Mouse (Mus musculus): ENCODE measurements at regions not wholly inside any gene's neighbourhood (a gene's known extent, or its start where the extent isn't known, plus 50 kb on each side); places are given as distances from the start of the nearest gene placed in this dataset.
A peak's percentile ranks its signal among the peaks of the same experiment; 100 is the strongest.

DNA sequence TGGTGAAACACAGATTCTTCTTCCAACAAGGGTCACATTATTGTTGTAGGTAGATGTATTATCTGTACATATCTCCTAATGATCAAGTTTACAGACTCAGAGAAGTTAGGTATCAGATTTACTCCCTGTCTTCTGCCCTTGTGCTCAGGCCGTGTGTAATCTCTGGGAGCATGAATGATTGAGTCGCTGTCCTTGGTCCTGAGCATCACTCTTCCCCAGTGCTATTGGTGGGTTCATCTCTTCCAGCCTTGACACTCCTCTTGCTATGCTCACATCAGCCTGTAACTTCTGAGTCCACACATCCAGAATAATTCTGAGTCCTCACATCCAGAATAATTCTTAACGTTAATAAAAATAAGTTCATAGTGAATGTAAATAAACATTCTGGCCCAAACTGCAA is 295.6 kb downstream of the Basp1 start:
- no peak for ATAC-seq

DNA sequence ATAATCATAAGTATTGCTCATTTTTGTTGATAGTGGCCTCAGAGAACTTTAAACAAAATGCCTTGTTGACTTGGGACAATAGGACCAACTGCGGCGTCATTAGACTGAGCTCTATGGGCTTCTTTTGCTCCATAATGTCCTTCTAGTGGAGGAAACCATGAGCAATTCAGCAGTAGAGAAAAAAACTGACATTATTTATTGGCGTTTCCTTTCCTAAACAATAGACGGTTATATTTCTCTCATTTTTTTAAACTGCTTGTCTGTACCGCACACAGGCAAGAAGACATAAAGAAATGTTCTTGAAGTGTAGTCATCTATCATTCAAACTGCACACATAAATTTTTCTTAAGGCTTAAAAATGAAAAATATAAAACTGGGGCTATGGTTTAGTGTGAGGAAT is 310.8 kb downstream of the Basp1 start:
- ATAC-seq = no peak

DNA sequence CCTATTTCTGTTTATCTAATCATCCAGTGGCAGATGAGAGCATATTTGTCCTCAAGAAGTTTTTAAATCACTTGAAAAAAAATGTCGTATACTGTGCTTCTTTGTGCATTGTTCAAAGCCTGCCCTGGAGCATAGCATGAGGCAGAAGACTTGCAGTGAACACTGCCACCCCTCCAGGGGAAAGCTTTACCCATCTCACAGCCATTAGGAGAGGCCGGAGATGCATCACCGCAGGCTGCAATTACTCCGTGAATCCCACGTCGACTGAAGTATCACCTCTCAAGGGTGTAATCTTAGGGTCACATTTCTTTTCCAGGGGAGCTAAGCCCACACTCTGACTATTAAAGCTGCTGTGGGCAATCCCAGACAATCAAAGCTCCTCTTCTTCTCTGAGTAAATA is 319.8 kb downstream of the Basp1 start:
- no peak for ATAC-seq

- no peak for ATAC-seq
Observed at GRCm38 (mm10) chr15:25069701-25070100, 343.9 kb downstream of the Basp1 start.

DNA sequence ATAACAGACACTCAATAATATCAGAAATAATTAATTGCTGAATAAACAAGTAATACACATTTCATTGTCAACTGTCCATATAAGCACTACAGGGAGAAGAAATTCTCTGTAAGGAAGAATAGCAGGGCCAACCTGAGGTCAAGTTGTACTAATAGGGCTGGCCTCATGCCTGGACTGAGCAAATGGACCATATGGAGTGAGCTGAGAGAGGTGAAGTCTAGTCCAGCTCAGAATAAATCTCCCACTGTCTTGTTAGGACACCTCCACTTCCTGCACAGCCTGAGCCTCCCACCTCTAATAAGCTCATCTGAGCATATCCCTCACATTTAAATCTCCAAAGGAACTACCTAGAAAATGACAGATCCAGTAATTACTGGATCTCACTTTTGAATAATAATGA is 354.2 kb downstream of the Basp1 start:
- no peak for ATAC-seq

GRCm38 (mm10) chr15:25047875-25048274 is 365.7 kb downstream of the Basp1 start:
- ATAC-seq = peak; percentile 53

DNA sequence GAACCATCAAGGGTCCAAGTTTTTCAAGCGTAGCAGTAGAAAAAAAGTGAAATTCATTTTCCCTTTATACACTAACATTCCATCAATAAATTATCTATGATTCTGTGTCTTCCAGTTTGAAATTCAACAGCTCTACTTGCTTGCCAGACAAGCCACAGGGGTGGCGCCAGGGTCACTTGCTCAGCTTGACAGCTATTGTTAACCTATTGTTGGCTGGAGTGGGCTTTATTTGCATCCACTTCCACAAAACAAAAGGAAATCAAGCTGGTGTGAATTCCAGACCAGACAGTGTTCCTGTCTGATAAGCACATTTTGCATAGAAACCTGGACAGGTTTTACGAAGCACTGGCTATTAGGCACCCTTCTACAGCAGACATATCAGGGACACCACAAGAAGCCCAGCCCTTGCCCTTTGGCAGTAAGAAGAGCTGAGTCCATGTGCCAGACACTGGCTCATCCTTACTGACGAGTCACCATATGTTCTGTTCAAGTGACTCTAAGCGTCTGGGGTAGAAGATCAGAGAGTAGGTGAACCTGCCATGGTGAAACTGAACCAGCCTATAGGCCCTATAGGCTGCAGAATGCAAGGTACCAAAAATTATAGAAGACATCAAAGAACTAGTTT is 366.9 kb downstream of the Basp1 start:
- ATAC-seq = no peak

- no peak for ATAC-seq
Observed at GRCm38 (mm10) chr15:25036231-25036630, 377.3 kb downstream of the Basp1 start.

GRCm38 (mm10) chr15:25027865-25028264 is 385.7 kb downstream of the Basp1 start:
- no peak for ATAC-seq

- ATAC-seq = no peak
Observed at GRCm38 (mm10) chr15:25026786-25027461, 386.6 kb downstream of the Basp1 start.

- no peak for ATAC-seq
Observed at GRCm38 (mm10) chr15:25026351-25026750, 387.2 kb downstream of the Basp1 start.

DNA sequence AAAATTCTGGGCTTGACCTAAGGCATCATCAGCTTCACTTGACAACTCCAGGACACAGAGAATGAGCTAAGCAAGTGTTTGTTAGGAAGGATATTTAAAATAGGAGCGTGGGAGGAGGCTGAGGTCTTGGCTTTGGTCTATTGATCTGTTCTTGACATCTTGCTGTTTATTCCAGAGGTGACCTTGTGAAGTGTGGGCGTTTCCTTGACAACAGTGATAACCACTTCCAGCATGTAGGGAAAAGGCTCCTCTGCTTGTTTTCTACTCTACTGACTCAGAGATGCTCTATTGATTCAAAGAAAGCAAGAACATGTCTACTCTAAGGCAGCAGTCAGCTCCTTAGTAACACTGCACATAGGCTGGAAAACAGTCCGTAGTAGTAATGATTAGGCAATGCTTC is 392.6 kb downstream of the Basp1 start:
- ATAC-seq = no peak

GRCm38 (mm10) chr15:25019352-25019941 is 394.1 kb downstream of the Basp1 start:
- ATAC-seq = no peak

DNA sequence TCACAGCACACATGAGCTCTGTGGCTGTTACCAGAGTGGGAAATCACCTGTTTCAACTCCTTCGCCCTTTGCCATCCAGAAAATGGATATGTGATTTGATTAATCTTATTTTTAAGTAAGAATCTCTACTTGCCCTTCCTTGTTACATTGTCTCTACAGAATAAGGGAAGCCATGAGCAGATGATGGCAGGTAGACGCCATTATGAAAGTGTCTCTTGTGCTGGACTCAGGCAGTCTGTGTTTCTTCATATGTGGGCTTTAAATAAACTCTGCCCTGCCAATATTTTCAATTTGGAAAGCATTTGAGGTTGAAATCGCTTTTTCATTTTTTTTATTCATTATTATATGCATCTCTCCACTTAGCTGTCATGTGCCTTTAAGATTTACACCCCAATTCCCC is 394.6 kb downstream of the Basp1 start:
- no peak for ATAC-seq

DNA sequence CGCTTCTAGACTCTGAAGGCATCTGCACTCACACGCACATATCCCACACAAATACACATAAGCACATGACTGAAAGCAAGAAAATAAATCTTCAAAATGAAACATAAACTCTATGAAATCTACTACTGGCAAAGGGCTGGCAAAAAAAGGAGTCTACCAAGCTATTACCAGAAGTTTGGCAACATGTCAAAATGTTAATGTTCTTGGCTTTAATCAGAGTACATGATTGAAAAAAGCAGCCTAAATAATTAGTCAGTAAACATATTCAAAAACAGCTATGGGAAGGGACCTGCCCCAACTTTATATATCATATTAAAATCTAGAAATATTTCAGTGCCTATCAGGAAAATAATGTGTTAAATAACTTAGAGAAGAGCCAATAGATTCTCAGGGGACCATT is 405.8 kb downstream of the Basp1 start:
- no peak for ATAC-seq

GRCm38 (mm10) chr15:25000171-25000570 is 413.4 kb downstream of the Basp1 start:
- ATAC-seq = no peak

- ATAC-seq = no peak
Observed at GRCm38 (mm10) chr15:24993325-24993673, 420.3 kb downstream of the Basp1 start.

DNA sequence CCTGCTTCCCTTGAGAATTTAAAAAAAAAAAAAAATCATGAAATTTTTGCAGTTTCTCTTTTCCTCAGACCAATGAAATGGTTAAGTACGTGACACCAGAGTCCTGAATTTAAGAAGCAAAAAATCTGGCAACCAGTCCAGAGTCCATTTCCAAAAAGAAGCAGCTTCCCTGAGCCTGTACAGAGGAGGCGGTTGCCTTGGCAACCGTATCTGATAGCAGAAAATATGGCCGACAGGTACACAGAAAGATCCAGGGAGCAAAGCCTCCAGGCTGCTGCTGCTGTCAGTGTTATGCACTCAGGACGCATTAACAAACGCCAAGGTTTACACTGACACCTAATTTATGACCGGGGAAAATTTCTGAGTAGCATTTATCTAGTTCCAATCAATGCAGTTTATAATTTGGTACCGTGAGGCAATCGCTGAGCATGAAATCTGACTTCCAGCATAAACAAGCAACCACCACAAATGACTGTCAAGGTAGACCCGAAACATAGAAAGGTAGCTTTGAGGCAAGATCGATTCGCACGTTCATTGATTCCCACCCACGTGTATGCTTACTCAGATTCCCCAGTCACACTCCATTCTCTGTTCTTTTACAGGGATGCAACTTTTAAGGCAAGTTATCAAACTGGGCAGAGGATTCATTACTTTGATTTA is 420.8 kb downstream of the Basp1 start:
- ATAC-seq = no peak

- no peak for ATAC-seq
Observed at GRCm38 (mm10) chr15:24990082-24990786, 423.3 kb downstream of the Basp1 start.

DNA sequence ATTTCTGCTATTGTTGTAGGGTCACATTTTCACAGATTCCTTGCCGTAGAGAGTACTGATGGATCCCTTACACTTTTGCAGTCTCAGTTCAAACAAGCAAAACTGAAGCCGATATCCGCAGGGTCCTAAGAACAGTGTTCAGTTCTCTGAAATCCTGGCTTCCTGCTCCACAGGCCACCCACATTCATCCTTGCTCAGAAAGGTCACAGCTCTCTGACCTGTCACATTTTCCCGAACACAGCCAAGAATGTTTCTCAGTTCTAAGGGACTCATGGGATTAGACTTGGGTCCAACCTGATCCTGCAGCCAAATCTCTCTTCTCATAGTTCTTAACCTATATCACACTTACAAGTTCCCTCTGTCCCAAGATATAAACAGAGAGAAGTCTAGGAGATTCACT is 432.7 kb downstream of the Basp1 start:
- no peak for ATAC-seq

GRCm38 (mm10) chr15:24972020-24972419 is 441.5 kb downstream of the Basp1 start:
- no peak for ATAC-seq

DNA sequence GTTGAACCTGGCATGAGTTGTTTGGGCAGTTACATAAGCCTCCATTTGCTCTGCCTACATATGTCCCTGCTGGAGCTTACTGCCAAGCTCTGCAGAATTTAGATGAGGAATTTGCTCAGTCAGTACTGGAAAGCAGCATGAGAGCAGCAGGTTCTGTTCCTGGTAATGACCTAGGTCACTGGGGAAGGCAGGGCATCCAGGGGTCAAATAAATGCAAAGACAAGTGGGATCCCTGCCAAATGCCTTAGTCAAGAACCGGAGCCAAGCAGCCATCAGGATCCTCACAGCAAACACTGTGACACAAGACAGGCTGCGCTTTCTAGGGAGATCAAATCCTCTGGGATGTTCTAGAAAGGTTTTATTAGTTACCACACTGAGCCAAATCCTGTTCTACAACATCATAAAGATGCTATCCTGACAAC is 444.2 kb downstream of the Basp1 start:
- no peak for ATAC-seq

GRCm38 (mm10) chr15:24968636-24969317 is 444.8 kb downstream of the Basp1 start:
- no peak for ATAC-seq

All from CD4-positive, CD25-positive, alpha-beta regulatory T cell, adult 4 months (primary cell).